Mouse (Mus musculus) heart, embryonic 12.5 days (tissue): ENCODE measurements around the gene Olfr461. TPM values are rescaled to one million over a fixed set of nuclear protein-coding genes. Genes with fewer than 3 reads are reported as not detected.

Experiments used
- polyA plus RNA-seq: library from polyadenylated mRNA; unstranded; fragments of >200 nt; fragmentation: Nextera tagmentation; extraction: Ambion mirVana; gene quantifications from 2 replicates; pipeline ENCODE4 v1.2.1, GENCODE M21; 2016

Olfr461 gene
- polyA plus RNA-seq, 1 experiment from 2014 or later: not detected

Other genes starting within 250 kb of the Olfr461 start
- 40.6 and 43.3 TPM in 2 replicates for gene Agk, start 229.9 kb downstream of the Olfr461 start, polyA plus RNA-seq
- 5.0 and 5.5 TPM in 2 replicates for gene E330009J07Rik, start 118.9 kb downstream of the Olfr461 start, polyA plus RNA-seq
- not detected in 2 replicates for gene Wee2, start 116.0 kb downstream of the Olfr461 start, polyA plus RNA-seq
- gene Ssbp1, start 83.7 kb downstream of the Olfr461 start, polyA plus RNA-seq: 106 and 110 TPM in 2 replicates
- gene Tas2r137, start 63.8 kb downstream of the Olfr461 start, polyA plus RNA-seq: not detected in 2 replicates
- not detected in 2 replicates for gene Tas2r108, start 61.5 kb downstream of the Olfr461 start, polyA plus RNA-seq
- not detected in 2 replicates for gene Prss37, start 35.5 kb downstream of the Olfr461 start, polyA plus RNA-seq
- not detected in 2 replicates for gene Olfr460, start 14.4 kb upstream of the Olfr461 start, polyA plus RNA-seq
- 0.21 and 0.33 TPM in 2 replicates for gene Clec5a, start 30.8 kb upstream of the Olfr461 start, polyA plus RNA-seq
- gene Tas2r138, start 58.3 kb upstream of the Olfr461 start, polyA plus RNA-seq: not detected in 2 replicates
- 0.09 and 0.21 TPM in 2 replicates for gene Mgam, start 73.8 kb upstream of the Olfr461 start, polyA plus RNA-seq